Mouse (Mus musculus) E14TG2a.4 (cell line): Measurements from ENCODE around the gene Gm47985.

Source experiments
- CTCF ChIP-seq: conservative IDR thresholded peaks from 2 replicates; pipeline ENCODE4 v1.5.1; 2014; ENCODE audit warnings: low read length
- NANOG ChIP-seq: IDR thresholded peaks from 2 replicates; pipeline ENCODE4 v1.6.1; 2014; ENCODE audit warnings: borderline replicate concordance, low read length, mixed read lengths
- POU5F1 ChIP-seq: IDR thresholded peaks from 2 replicates; pipeline ENCODE4 v1.6.1; 2014; ENCODE audit warnings: low read length, borderline replicate concordance

DNA sequence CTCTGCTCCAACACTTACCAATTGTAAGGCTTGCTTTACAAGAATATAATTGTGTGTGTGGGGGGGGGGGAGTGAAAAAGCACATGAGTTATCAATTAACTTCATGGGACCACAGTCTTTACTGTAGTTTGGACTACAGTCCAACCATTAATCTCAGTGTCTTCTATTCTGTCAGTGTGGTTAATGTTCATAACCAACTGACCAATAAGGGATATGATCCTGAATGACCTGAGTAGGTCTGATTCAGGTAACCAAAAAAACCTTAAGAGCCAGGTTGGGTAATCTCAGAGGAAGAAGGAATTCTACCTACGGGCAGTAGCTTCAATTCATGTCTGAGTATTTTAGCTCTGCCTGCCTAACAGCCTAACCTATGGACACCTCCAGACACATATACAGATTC lies 42.2 kb downstream of the Gm47985 start:
- TF ChIP-seq CTCF (no peak), NANOG (no peak), POU5F1 (no peak)
